Mouse (Mus musculus) cerebellum, adult 2 months (tissue): ENCODE results near the gene Slco2b1.

Source experiments
- CTCF ChIP-seq: fragments of 200-500 bp; IDR thresholded peaks from 2 replicates; pipeline ENCODE4 v1.5.1; 2011; ENCODE audit warnings: low read depth, mild to moderate bottlenecking, control low read depth, low read length, moderate library complexity, borderline replicate concordance; ENCODE audit not compliant: insufficient read depth
- POLR2A ChIP-seq: fragments of 200-500 bp; IDR thresholded peaks from 2 replicates; pipeline ENCODE4 v1.6.1; 2011; ENCODE audit warnings: low read length, control low read depth, borderline replicate concordance; ENCODE audit not compliant: insufficient read depth

DNA sequence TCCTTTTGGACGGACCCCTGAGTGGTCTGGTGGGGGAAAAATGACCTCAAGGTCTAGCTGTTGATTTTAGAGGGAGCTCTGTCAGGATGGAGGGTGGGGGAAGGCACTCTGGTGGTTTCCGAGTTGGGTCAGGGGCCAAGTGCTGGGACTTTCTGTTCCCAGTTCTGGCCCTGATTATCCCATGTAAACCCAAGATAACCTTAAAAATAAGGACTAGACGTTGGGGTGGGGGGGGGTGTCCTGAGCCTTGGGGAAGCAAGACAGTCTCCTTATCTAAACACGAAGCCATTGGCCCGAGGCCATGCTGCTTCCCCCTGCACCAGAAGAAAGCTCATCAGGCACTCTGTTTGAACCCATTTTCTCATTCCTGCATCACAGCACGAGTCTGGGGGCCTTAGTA is 8.9 kb downstream of the Slco2b1 start:
- TF ChIP-seq POLR2A (no peak), CTCF (no peak)
